Mouse (Mus musculus) intestine, embryonic 15.5 days (tissue): ENCODE measurements around the gene Ptprg. TPM values are rescaled to one million over a fixed set of nuclear protein-coding genes. Genes with fewer than 3 reads are reported as not detected.

Source experiments
- ATAC-seq: fragments of 200-750 bp; cut with Nextera tagmentation; 2 replicates; pipeline ENCODE4 v1.8.0; 2017; ENCODE audit warnings: moderate TSS enrichment, moderate library complexity
- H3K27ac ChIP-seq: fragments of 300-500 bp; sonication (generic); 2 replicates; pipeline ENCODE4 v1.5.1; 2015; ENCODE audit warnings: mild to moderate bottlenecking, inconsistent platforms
- H3K27me3 ChIP-seq: fragments of 300-500 bp; sonication (generic); replicated peaks from 2 replicates; pipeline ENCODE4 v1.6.1; 2015; ENCODE audit warnings: inconsistent platforms
- H3K36me3 ChIP-seq: fragments of 300-500 bp; sonication (generic); 2 replicates; pipeline ENCODE4 v1.6.1; 2015; ENCODE audit warnings: inconsistent platforms
- H3K4me1 ChIP-seq: fragments of 300-500 bp; sonication (generic); replicated peaks from 2 replicates; pipeline ENCODE4 v1.6.1; 2015; ENCODE audit warnings: inconsistent platforms
- H3K4me2 ChIP-seq: fragments of 300-500 bp; sonication (generic); replicated peaks from 2 replicates; pipeline ENCODE4 v1.6.1; 2015; ENCODE audit warnings: mild to moderate bottlenecking, inconsistent platforms
- H3K4me3 ChIP-seq: fragments of 300-500 bp; sonication (generic); replicated peaks from 2 replicates; pipeline ENCODE4 v1.5.1; 2015; ENCODE audit warnings: inconsistent platforms
- H3K9ac ChIP-seq: fragments of 300-500 bp; sonication (generic); 2 replicates; pipeline ENCODE4 v1.6.1; 2015; ENCODE audit warnings: inconsistent platforms
- H3K9me3 ChIP-seq: fragments of 300-500 bp; sonication (generic); 2 replicates; pipeline ENCODE4 v1.6.1; 2016; ENCODE audit warnings: inconsistent platforms
- WGBS: fragments of 180-500 bp; shearing (Covaris S2); methylation state at CpG from one replicate; pipeline ENCODE4 v1.1.7; 2015; 5-methylcytosine and 5-hydroxymethylcytosine counted together
- polyA plus RNA-seq: library from polyadenylated mRNA; unstranded; fragments of >200 nt; fragmentation: Nextera tagmentation; extraction: Ambion mirVana; gene quantifications from 2 replicates; pipeline ENCODE4 v1.2.1, GENCODE M21; 2015

The Ptprg gene
- polyA plus RNA-seq, 1 experiment from 2014 or later, result 18.7 TPM

DNA sequence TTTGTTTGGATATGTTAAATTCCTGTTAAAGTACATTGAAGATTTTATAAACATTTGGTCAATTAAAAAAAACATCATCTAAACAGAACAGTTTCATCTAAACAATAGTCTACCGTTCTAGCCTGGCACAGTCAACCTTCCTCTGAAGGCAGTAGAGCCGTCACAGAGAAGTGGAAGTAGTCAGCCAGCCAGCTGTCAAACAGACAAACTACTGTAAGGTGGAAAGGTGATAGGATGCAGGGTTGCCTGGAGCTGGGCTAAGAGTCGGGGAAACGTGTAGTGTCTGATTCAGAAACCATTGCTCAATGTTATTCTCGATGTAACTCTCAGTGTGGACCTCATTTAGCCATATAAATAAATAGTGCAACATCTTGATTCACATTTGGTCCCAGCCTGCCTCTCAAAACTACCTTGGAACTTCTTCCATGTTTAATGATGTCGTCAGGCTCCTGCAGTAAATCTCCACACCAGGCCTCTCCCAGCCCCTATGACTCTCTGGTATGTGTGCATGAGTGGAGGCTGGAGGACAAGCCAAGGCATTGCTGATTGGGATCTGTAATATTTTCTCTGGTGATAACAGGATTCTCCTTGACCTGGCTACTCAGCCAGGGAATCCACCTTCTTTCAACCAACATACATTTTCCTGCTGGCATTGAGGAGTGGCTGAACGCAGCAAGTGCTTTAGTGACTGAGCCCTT lies 178.0 kb downstream of the Ptprg start:
- H3K36me3 ChIP-seq, result no peaks in the 10 kb centered on the region
- H3K9me3 ChIP-seq, result no peaks in the 10 kb centered on the region
- H3K9ac ChIP-seq, result no peak overlapping the region
- H3K4me3 ChIP-seq, result no peak overlapping the region
- no peak for ATAC-seq
- no peak overlapping the region for H3K27ac ChIP-seq
- WGBS, result 34% methylated on average over 7 of the region's 7 CpGs
- no peaks in the 10 kb centered on the region for H3K4me1 ChIP-seq
- no peaks in the 10 kb centered on the region for H3K27me3 ChIP-seq
- H3K4me2 ChIP-seq, result no peak overlapping the region

DNA sequence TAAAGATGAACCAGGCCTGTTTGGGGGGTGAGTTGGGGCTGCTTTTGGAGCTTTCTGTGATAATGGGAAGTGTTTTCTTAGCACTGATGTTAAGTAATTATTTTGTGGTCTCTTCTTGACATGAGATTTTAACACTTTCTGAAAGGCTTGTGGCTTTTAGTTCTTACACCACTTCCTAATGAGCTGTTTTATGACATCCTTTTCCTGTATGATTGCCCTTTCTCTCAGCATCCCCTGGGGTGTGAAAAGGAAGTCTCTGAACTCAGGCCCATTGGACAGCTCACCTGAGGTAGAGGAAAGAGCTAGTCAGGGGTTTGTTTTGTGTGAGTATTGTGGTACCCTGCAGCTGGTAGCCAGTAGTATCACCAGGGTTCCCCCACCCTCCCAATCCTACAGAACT lies 179.0 kb downstream of the Ptprg start:
- Histone ChIP-seq H3K9me3 (no peaks in the 10 kb centered on the region), H3K4me2 (no peak overlapping the region)
- ATAC-seq, result no peak

DNA sequence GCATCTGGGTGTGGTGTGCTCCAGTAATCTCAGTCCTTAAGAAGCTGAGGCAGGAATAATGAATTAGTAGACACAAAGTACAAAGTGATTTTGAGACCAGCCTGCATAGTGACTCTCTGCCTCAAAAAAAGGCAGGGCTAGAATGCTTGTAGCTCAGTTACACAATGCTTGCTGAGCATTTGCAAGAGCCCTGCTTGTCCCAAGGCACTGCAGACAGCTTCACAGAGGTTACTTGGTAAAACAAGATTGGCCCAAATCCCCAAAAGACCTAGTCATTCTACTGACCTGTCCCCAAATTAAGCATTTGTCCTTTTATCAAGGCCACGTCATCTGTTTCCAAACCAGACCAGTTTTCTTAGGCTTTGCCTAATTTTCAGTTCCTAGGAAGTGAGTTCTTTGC lies 190.4 kb downstream of the Ptprg start:
- Histone ChIP-seq H3K27ac (no peak overlapping the region), H3K27me3 (no peaks in the 10 kb centered on the region), H3K36me3 (no peaks in the 10 kb centered on the region), H3K4me2 (no peak overlapping the region), H3K4me1 (no peaks in the 10 kb centered on the region), H3K9me3 (no peaks in the 10 kb centered on the region), H3K9ac (no peak overlapping the region), H3K4me3 (no peak overlapping the region)
- ATAC-seq, result no peak
- WGBS, result 93% methylated on average over 1 of the region's 1 CpGs

More for the DNA sequence above, 179.0 kb downstream of the Ptprg start:
- Histone ChIP-seq H3K27ac (no peak overlapping the region), H3K36me3 (no peaks in the 10 kb centered on the region), H3K27me3 (no peaks in the 10 kb centered on the region), H3K9ac (no peak overlapping the region), H3K4me3 (no peak overlapping the region), H3K4me1 (no peaks in the 10 kb centered on the region)

DNA sequence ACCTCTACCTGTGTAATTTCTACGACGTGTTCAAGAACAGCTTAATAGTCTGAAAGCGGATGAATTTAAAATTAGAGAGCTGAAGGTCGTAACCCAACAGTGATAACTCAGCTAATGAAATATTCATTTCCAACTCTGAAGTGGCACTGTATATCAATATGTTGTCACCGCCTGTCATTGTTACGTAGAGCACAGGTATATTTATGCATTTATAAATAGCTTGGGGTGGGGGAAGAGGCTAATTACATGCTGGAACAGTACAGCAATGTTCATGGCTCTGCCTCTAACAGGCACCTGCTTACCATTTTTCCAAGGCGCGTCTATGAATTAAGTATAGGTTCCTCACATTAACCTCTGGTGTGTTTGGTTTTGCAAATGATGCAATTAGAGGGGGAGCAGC lies 199.3 kb downstream of the Ptprg start:
- no peak overlapping the region for H3K4me2 ChIP-seq
- H3K4me1 ChIP-seq, result no peaks in the 10 kb centered on the region
- H3K9ac ChIP-seq, result no peak overlapping the region
- no peak overlapping the region for H3K4me3 ChIP-seq
- 77% methylated on average over 8 of the region's 8 CpGs for WGBS
- no peaks in the 10 kb centered on the region for H3K9me3 ChIP-seq
- ATAC-seq, result no peak
- H3K36me3 ChIP-seq, result no peaks in the 10 kb centered on the region
- no peaks in the 10 kb centered on the region for H3K27me3 ChIP-seq
- H3K27ac ChIP-seq, result no peak overlapping the region

DNA sequence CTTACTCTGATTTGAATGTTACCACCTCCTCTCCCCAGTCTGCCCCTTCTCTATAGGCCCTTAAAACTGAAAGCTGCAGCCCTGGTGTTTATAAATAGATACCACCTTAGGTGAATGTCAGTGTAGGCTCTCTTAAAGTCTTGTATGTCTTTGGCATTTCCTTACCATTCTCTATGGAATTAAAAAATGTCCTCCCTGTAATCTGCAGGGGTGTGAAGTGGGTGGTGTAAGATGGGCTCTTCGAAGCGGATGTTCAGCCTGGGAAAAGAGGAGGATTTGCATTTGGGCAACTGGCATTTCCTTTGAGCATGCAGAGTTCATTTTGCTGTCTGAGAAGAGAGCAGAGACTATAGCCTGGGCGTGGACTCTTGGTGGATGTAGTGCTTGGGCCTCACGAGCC lies 201.3 kb downstream of the Ptprg start:
- H3K9me3 ChIP-seq, result no peaks in the 10 kb centered on the region
- H3K4me1 ChIP-seq, result no peaks in the 10 kb centered on the region
- no peak for ATAC-seq
- WGBS, result 76% methylated on average over 4 of the region's 4 CpGs
- no peaks in the 10 kb centered on the region for H3K27me3 ChIP-seq
- H3K4me3 ChIP-seq, result no peak overlapping the region
- no peak overlapping the region for H3K4me2 ChIP-seq
- H3K36me3 ChIP-seq, result no peaks in the 10 kb centered on the region
- no peak overlapping the region for H3K9ac ChIP-seq
- H3K27ac ChIP-seq, result no peak overlapping the region

DNA sequence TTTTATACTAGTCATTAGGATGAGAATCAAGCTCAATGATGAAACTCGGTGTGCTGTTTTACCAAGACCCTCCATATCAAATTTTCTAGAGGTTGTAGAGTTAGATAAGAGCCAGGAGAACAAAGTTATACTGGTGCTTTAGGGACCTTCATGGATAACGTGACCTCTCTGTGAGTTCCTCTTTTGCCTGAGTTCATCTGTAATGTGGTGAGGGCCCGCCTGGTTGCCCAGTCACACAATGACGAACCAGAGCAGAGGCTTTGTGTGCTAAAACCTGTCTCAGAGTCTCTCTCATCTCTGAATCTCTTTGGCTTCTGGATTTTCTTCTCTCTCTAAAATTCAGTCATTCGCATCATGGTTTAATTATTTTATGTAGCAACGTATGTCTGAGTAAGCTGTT lies 204.9 kb downstream of the Ptprg start:
- H3K36me3 ChIP-seq, result no peaks in the 10 kb centered on the region
- H3K4me1 ChIP-seq, result no peaks in the 10 kb centered on the region
- no peak overlapping the region for H3K9ac ChIP-seq
- no peaks in the 10 kb centered on the region for H3K27me3 ChIP-seq
- no peaks in the 10 kb centered on the region for H3K9me3 ChIP-seq
- no peak overlapping the region for H3K4me2 ChIP-seq
- H3K27ac ChIP-seq, result no peak overlapping the region
- 92% methylated on average over 6 of the region's 6 CpGs for WGBS
- no peak for ATAC-seq
- no peak overlapping the region for H3K4me3 ChIP-seq

DNA sequence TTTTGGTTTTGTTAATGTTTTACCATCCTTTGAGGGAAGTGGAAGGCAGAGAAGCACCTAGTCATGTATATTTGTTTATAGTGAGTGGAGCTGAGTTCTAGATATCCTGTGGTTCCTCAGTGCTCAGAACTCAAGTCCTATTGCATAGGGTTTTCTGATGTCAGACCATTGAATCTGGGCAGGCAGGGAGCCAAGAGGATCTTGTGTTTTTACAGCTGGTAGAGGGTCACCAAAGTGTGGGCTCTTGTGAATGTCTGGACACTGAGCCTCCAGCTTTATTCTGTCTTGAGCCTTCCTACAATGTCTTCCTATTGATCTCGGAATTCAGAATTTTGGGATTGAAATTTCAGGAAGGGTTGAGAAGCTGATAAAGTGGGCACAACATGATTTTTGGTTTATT lies 206.0 kb downstream of the Ptprg start:
- ATAC-seq, result no peak
- Histone ChIP-seq H3K36me3 (no peaks in the 10 kb centered on the region), H3K4me2 (no peak overlapping the region), H3K27ac (no peak overlapping the region), H3K27me3 (no peaks in the 10 kb centered on the region), H3K4me1 (no peaks in the 10 kb centered on the region), H3K4me3 (no peak overlapping the region), H3K9me3 (no peaks in the 10 kb centered on the region), H3K9ac (no peak overlapping the region)
- 72% methylated on average over 1 of the region's 1 CpGs for WGBS

DNA sequence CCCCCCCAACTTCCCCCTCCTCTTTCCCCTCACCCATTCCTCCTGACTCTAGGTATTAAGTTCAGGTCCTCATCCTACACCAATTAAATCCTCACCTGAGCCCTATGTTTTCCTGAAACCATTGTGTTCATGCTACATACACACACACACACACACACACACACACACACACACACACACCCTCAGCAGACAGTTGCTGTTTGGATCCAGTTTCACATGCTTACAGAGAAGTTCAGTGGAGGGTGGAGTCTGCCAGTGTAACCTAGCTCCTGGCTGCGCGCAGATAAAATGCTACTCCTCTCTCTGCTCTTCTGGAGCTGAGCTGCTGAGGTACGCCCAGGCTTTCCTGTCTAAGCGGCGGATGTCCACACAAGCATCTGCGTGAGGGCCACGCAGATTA lies 209.7 kb downstream of the Ptprg start:
- H3K36me3 ChIP-seq, result no peaks in the 10 kb centered on the region
- 58% methylated on average over 7 of the region's 7 CpGs for WGBS
- H3K27me3 ChIP-seq, result no peaks in the 10 kb centered on the region
- no peaks in the 10 kb centered on the region for H3K4me1 ChIP-seq
- no peak for ATAC-seq
- H3K9me3 ChIP-seq, result no peaks in the 10 kb centered on the region
- no peak overlapping the region for H3K27ac ChIP-seq
- no peak overlapping the region for H3K4me2 ChIP-seq
- no peak overlapping the region for H3K4me3 ChIP-seq
- H3K9ac ChIP-seq, result no peak overlapping the region

DNA sequence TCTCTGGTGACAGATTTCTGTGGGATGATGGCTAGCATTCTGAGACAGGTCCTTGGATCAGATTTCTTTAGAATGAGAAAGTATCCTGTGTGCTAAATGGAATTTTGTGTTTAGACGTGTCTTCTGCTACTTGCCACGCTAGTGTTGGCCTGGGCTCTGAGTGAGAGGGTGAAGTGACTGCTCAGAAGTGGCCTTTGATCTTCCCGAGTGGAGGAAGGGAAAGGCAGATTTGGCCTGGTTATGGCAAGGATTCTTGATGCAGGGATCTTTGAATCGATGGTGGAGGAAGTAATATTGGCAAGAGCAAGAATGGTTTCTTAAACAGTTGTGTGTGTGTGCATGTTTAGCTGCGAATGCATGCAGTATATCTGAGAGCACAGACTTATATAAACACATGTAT lies 219.4 kb downstream of the Ptprg start:
- WGBS, result 69% methylated on average over 5 of the region's 5 CpGs
- no peak overlapping the region for H3K4me3 ChIP-seq
- H3K9ac ChIP-seq, result no peak overlapping the region
- H3K27me3 ChIP-seq, result no peaks in the 10 kb centered on the region
- H3K27ac ChIP-seq, result no peak overlapping the region
- H3K36me3 ChIP-seq, result no peaks in the 10 kb centered on the region
- H3K4me2 ChIP-seq, result no peak overlapping the region
- H3K9me3 ChIP-seq, result no peaks in the 10 kb centered on the region
- H3K4me1 ChIP-seq, result peaks cover 13% of the 10 kb centered on the region
- ATAC-seq, result no peak

DNA sequence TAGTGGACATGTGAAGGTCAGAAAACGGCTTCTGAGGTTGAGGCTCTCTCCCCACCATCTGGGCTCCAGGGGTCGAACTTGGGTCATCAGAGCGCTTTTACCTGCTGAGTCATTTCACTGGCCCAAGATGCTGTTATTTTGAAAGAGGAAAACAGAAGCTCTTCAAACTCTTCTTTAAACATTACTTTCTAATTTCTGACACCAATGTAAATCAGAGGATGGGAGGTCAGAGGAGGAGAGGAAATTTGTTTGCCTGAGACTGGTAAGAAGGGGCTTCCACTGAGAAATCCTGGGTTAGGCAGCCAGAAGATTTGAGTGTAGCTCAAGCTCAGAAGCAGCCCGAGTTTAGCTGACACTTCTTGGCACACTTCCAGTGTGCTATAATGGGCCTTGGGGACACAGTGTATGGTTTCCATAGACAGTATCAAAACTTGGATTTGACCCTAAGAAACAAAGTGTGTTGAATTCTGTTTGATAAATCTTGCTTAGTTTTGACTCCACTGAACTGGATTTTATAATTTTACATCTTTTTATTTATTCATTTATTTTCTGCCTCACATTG lies 221.2 kb downstream of the Ptprg start:
- WGBS, result 35% methylated on average over 4 of the region's 4 CpGs
- no peak overlapping the region for H3K4me2 ChIP-seq
- peaks cover 13% of the 10 kb centered on the region for H3K4me1 ChIP-seq
- no peak overlapping the region for H3K27ac ChIP-seq
- no peaks in the 10 kb centered on the region for H3K9me3 ChIP-seq
- H3K27me3 ChIP-seq, result no peaks in the 10 kb centered on the region
- H3K36me3 ChIP-seq, result no peaks in the 10 kb centered on the region
- no peak overlapping the region for H3K9ac ChIP-seq
- no peak overlapping the region for H3K4me3 ChIP-seq
- ATAC-seq, result no peak

DNA sequence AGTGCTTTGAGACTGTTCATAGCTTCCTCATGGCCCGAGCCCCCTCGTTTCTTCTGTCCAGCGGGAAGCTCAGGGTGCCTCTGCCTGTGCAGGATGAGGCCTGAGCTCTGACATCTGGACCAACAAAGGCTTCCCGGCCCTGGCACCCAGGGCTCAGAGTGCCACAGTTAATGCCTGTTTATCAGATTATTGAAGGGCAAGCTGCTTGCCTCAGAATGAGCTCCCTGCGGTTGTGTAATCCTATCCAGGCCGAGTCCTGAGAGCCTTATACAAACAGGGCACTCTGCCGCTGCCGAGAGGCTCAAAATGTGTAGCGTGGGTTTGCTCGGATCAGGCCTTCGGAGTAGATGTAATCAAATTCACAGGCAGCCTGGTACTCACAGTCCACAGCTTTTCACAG lies 221.9 kb downstream of the Ptprg start:
- Histone ChIP-seq H3K4me2 (no peak overlapping the region), H3K4me3 (no peak overlapping the region), H3K9me3 (no peaks in the 10 kb centered on the region), H3K27ac (no peak overlapping the region), H3K36me3 (no peaks in the 10 kb centered on the region), H3K9ac (no peak overlapping the region), H3K4me1 (peaks cover 13% of the 10 kb centered on the region), H3K27me3 (no peaks in the 10 kb centered on the region)
- peak; percentile 53 for ATAC-seq
- 25% methylated on average over 11 of the region's 11 CpGs for WGBS

DNA sequence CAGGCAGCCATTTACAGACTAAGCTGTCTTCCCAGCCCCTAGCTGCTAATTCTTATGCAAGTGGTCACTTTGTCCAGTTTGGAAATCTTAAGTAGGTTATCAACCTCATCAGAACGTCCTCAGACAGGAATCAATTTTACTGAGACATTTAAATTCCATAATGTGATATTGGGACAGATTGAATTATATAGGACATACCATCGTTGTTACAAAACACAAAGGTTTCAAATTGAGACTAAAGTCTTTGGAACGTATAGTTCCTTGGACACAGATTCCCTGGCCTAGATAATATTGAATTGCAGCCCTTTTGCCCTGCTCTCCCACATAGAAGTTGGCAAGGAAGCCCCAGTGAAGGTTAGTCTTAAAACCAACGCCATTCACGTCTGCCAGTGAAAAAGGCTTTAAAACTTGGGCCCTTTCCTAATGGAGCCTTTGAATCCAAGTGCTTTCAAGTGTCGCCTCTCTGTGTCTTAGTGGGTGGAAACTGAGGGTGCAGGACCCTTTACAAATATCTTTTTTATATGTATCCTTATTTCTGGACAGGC lies 222.7 kb downstream of the Ptprg start:
- Histone ChIP-seq H3K27me3 (no peaks in the 10 kb centered on the region), H3K4me2 (no peak overlapping the region), H3K4me3 (no peak overlapping the region), H3K27ac (no peak overlapping the region), H3K9me3 (no peaks in the 10 kb centered on the region), H3K9ac (no peak overlapping the region), H3K36me3 (no peaks in the 10 kb centered on the region), H3K4me1 (peaks cover 13% of the 10 kb centered on the region)
- 82% methylated on average over 6 of the region's 6 CpGs for WGBS
- no peak for ATAC-seq

DNA sequence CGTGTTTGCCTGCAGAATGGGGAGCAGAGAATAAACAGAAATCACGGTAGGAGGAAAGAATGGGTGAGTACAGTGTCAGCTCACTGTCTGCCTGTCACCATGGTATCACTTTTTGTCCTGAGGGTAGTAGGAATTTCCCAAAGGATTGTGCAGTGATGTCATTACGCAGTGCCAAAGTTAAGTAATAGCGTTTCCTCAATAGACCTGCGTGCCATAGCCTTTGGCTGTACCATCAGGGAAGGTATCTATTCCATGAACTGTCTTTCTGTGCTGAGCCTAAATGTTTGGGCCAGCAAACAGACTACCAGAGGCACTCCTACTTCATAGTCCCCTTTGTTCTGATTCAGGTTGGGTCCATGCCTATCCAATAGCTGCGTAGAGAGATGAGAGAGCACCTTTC lies 223.2 kb downstream of the Ptprg start:
- Histone ChIP-seq H3K27ac (no peak overlapping the region), H3K27me3 (no peaks in the 10 kb centered on the region), H3K9ac (no peak overlapping the region), H3K36me3 (no peaks in the 10 kb centered on the region), H3K4me3 (no peak overlapping the region), H3K4me2 (no peak overlapping the region), H3K4me1 (peaks cover 13% of the 10 kb centered on the region), H3K9me3 (no peaks in the 10 kb centered on the region)
- 91% methylated on average over 6 of the region's 6 CpGs for WGBS
- ATAC-seq, result no peak
